Mouse (Mus musculus): Measurements from ENCODE around the gene Ctnnbl1.

Ctnnbl1 gene

DNA sequence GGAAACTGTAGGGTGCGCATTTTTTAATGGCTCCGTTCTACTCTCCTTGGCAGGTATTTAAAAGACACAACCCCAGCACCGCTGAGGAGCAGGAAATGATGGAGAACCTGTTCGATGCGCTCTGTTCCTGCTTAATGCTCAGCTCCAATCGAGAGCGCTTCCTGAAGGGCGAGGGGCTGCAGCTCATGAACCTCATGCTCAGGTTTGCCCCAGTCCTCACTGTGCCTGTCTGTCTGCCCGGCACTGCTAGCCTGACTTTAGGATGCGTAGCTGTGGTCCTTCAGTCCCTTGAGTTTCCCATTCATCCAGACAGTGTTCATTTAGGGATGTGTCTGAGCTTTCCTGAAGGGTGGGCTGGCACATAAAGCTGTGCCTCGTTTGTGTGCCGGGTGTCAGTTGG is 82.2 kb downstream of the Ctnnbl1 start:
- DNase-seq (ENCODE audit: extremely low read depth, low read depth): no peak

DNA sequence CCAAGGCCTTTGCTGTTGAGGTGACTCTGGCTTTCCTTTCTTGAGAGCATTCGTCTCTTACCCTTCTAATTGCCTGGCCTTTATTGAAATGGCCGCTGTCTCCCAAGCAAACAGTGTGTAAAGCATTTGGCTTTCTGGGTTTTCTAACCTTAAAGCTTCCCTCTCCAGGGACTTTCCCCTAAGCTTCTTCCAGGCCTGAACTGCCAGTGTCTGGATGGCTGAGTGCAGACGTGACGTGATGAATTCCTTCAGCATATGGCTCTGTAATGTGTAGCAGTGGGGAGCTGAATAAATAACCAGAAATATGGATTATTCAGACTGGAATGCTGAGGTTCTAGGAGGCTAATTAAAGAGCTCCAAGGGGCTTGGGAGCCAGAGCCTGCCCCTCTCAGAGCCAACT is 84.1 kb downstream of the Ctnnbl1 start:
- DNase-seq (ENCODE audit: extremely low read depth, low read depth): no peak

DNA sequence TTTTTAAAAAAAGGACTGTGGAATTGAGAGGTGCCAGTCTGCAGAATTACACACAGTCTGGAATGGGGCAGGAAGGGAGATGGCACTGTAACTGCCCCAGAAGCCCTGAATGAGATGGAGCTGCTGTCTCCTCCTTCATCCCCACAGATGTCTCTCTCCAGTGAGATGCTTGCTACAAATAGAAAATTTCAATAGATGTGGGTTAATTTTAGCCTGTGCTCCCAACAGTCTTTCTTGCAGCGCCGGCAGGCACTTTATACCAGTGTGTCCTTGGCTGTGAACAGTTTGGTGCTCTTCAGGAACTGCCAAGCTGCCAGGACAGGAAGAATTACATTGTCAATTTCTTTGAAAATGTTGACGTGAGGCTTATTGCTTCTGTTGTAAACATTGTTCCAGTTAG is 86.3 kb downstream of the Ctnnbl1 start:
- no peak for DNase-seq (ENCODE audit: extremely low read depth, low read depth)

DNA sequence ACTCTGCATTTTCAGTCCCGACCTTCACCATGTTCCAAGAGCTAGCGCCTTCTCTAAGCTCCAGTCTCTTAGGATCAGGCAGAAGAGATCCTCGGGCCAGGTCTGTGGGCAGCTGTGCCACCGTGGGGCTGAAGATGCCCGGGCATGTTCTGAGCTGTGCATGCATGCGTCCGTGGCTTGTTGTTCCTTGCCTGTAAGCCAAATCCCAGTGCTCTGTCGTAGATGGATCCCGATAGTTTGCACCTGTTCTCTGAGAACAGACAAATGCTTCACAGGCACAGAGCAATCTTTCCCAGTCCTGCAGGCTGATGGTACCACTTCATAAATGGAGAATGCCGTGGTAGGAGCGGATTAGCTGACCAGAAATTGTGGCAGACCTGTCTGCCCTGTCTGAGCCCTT is 87.0 kb downstream of the Ctnnbl1 start:
- no peak for DNase-seq (ENCODE audit: extremely low read depth, low read depth)

DNA sequence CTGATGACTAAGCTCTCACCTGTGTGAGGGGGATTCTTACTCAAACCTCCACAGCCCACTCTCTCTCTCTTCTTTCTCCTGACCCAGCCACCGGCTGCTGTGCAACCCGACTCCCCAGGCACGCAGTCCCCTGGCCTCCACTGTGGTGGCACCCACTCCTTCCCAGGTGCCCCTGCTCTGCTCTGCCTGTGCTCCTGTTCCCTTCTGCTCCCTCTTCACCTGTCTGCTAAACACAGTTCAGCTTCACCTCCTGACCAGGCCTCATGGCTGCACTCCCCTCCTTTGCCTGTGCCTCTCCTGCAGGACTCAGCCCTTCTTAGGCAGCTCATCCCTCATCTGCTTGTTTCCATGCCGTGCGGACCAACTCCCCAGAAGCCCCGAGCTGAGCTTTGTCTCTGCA is 92.9 kb downstream of the Ctnnbl1 start:
- DNase-seq (ENCODE audit: extremely low read depth, low read depth): no peak

DNA sequence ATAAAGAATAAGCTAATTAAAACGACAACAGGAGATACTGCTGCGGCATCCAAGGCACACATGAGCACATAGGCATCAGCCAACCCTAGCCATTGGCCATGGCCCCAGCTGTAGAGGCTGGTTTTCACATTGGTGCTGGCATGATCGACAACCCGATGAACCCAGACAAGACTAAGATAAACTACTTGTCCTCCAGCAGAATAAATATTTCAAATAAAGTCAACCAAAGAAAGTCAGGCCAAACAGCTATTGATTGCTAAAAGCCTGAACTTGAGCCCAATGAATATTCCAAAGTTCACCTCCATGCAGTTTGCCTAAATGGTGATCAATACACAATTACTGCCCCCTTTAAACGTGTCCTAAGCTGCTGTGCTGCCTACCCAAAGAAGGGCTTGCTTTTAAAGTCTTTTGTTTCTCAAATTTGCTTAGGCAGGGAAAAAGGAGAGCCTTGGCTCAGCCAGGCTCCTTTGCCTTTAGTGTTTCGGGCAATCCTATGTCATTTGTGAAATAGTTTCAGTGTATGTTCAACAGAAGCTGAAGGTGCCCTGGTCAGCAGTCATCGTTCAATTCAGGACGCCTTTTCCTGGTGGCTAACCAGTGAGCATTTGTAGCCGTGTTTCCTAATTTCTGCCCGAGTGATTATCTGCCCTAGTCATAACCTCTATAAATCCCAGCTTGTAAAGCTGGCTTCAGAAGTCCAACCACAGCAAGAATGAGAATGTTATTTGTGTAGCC is 93.6 kb downstream of the Ctnnbl1 start:
- no peak for DNase-seq (ENCODE audit: extremely low read depth, low read depth)

DNA sequence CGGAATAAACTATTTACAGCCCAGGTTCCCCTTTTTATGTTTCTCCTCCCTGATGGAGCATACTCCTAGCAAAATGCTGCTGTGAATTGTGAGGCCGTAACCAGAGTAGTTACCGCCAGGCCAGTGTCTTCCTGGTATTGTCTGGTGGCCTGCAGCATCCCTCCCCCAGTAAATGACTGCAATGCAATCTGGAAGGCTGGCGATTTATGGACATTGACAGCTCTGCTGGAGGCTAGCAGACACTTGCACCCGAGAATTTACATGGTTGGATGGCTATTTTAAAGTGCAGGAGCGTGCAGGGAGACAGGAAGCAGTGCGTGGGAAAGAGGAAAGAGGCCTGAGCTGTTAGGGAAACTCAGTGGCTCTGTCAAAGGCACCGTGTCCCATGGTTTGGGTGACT is 99.8 kb downstream of the Ctnnbl1 start:
- DNase-seq (ENCODE audit: extremely low read depth, low read depth): no peak

DNA sequence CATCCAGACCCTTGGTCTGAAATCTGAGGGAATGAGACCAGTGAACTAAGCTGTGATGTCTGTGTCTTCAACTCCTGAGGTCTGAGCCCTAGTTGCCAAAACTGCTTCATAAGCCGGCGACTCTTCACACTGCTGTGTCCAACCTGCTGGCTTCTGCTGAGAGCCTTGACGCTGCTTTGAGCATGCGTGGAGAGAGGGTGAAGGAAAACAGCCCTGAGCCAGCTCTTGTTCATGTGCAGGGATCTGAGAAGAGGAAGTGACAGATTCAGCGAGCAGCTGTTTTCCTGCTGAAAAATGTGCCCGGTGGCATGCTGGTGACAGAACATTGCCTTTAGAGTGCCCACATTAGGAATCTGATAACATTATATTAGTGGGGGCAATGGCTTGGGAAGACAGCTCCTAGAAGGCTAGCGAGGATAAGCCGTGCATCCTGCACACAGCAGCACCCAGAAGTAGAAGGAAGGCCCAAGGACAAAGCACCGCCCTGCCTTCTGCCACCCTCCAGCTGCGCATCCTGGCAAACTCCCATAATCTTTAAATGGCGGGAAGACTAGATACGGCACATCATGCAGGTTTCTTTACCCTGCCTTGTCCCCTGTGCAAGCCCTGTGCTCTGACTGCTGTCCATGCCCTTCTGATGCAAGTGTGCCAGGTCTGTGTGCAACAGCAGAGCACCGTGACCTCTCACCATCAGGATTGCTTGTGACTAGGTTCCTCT is 101.2 kb downstream of the Ctnnbl1 start:
- no peak for DNase-seq (ENCODE audit: extremely low read depth, low read depth)

DNA sequence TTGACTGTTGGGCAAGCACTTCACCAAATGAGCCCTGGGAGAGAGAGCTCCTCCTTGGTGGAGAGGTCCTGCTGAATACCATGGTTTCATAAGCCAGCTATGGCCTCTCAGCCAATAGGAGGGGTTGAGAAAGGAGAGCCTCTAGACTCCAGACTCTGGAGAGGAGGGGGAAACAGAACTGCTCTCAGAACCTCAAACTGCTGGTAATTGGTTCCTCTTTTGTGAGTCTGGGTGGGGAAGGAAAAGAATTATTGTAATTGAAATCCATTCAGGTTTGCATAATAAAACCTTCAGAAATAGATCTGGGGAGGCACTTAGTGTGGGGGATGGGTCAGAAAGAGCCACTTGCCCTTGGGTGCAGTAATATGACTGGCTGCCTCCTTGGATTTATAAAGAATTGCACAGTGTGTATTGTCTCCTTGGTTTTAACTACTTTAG is 103.5 kb downstream of the Ctnnbl1 start:
- DNase-seq (ENCODE audit: extremely low read depth, low read depth): no peak

DNA sequence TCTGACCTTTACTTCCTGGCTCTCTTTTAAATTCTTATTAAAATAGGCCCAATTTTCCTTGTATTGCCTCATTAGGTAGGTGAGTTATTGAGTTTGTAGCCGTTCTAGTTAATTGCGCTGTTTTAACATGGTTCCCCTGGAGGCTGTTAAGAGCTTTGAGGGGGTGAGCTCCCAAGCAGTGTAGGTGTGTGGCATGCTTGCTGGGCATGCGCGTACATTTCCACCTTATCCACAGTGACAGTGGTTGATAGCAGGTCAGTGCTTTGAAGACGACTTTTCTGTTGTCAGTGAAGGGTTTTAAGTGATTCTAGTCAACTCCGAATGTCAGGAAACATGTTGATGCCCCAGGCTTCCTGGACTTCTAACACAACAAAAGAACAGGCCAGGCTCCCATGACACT is 103.9 kb downstream of the Ctnnbl1 start:
- no peak for DNase-seq (ENCODE audit: extremely low read depth, low read depth)

DNA sequence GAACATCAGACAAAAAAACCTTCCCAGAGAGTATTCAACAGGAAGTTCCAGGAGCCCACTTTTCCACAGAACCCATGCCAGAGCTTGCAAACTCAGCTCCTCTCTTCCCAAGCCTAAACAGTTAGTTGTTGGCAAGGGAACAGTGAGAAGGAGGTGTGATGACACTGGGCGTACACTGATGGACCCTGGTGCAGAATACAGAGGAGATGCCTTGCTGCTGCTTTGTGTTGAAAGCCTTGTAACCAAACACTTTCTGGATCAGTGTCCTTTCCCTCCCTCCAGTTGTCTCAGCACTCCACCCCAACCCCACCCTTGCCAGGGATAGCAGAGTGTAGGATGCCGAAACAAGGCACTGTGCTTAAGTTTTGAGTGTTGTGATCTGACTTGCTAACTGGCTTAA is 107.5 kb downstream of the Ctnnbl1 start:
- DNase-seq (ENCODE audit: extremely low read depth, low read depth): no peak

DNA sequence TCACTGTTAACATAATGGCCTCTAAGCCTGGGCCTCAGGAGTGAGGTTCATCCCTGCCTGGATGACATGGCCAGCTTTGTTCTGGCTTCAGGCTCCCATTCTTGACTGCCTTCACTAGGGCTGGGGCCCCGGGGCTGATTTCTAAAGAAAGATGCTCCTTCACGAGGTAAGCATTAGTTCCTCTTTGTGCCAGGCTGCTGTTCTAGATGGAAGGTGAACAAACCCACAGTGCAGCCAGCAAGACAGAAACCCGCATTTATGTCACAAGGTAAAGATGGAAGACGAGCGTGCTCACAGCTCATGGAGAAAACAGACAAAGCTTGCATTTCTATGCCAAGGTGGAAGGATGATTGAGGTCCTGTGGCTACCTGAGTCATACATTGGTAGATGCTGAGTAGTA is 108.6 kb downstream of the Ctnnbl1 start:
- no peak for DNase-seq (ENCODE audit: extremely low read depth, low read depth)

DNA sequence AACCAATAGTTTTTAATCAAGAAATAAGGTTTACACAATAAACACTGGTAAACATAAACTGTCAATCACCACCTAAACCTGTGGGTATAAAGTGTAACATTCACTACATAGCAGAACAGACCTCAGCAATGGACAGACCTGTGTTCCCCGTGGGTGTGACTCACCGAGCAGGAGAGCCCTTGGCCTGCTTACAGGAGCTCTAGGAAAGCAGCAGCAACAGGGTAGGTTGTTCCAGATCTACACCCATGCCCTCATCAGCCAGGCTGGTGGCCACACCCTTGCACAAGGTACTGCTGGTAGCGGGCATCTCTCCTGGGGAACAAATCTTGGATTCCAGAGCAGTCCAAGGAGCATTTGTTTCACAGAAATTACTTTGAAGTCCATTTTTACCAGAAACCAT is 115.9 kb downstream of the Ctnnbl1 start:
- no peak for DNase-seq (ENCODE audit: extremely low read depth, low read depth)

DNA sequence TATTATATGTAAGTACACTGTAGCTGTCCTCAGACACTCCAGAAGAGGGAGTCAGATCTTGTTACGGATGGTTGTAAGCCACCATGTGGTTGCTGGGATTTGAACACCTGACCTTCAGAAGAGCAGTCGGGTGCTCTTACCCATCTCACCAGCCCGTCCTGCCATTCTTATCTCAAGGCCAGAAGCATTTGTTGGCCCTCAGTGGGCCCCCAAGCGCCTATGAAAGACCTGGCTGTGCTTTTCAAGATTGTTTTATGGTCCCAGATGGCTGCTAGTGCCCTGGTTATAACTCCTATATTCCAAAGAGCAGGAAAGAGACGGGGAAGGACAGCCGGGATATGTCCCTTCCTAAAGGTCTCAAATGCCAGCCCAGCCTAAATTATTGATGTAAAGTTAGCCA is 118.6 kb downstream of the Ctnnbl1 start:
- DNase-seq (ENCODE audit: extremely low read depth, low read depth): no peak

DNA sequence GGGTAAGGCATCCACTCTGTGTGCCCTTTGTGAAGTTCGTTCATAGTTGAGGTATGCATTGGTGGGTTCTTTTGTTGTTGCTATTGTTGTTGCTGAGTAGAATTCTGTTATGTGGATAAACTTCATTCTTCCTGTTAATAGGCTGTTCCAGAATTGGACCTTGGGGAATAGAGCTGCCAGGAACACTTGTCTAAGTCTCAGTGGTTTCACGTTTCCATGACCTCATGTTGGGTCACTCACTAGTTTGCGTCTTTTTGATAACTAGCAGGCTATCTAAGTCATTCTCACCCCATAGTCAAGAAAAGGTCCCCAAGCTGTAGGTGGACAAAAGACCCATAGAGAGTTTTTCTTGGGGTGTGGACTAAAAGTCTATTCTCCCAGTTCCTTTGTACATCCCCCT is 120.3 kb downstream of the Ctnnbl1 start:
- DNase-seq (ENCODE audit: extremely low read depth, low read depth): no peak

DNA sequence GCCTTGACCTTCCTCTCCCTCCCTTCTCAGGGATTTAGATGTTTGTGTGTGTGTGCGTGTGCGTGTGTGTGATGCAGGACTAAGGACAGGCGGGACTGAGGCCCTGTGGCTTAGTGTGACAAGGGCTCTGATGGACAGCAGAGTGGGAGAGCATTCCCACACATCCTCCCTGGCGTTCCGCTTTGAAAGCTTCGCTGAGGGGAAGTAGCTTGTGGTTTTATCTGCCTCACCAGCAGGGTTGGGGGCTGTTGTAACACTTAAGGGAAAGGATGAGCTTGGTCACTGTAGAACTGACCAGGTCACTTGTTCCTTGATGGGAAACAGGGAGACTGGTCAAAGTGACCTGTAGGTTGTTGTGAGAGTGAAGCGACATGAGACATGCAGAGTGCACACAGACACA is 121.1 kb downstream of the Ctnnbl1 start:
- DNase-seq (ENCODE audit: extremely low read depth, low read depth): no peak

DNA sequence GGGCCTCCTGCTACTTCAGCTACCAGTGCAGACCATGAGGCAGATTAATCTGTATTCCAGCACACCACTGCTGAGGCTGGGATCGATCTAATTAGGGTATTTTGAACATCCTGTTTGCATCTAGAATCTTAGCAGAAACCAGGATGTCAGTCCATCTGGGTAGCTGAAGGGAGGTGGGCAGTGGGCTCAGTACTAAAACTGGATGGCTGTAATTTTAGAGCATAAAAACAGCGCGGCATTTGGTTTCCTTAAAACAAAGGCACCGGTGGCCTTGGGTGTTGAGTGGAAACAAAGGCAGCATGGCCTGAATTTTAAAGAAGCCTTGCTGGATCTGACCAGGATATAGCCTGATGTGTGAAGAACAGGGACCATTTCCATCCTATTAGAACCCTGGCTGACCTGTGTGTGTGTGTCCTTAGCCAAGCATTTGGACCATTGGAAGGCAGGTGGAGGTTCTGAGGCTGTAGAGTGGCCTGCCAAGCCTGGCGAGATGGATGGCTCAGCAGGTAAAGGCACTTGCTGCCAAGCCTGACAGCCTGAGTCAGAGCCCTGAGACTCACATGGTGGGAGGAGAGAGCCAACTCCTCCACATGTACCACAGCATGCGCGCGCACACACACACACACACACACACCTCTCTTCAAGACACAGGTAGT is 122.0 kb downstream of the Ctnnbl1 start:
- DNase-seq (ENCODE audit: extremely low read depth, low read depth): no peak

DNA sequence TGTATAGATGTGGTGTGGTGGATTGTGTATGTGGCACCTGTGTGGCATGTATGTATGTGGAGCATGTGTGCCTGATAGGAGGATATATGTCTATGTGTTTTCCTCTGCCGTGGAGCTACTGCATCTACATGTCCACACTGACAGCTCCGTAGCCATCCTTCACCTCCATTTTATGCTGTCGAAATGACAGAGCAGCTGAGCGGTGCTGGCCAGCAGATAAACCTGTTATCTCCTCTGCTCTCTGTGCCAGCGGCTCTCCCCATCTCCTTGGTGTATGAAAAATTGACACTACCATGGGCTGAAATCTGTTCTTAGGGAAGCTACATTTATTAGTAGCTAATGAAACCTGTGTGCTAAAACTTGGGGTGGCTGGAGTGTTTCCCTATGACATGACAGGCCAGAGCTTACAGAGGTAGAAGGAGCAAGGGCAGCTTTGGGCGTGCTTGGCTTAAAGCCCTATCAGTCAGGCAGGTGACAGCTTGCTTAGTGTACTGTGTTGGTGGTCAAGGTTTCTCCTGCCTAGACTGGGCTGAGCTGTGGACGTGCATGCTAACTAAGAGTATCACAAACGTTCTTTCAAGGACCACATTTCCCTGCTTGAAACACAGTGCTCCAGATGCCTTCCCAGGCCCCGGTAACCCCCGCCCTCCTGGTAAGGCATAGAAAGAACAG is 124.2 kb downstream of the Ctnnbl1 start:
- no peak for DNase-seq (ENCODE audit: extremely low read depth, low read depth)

DNA sequence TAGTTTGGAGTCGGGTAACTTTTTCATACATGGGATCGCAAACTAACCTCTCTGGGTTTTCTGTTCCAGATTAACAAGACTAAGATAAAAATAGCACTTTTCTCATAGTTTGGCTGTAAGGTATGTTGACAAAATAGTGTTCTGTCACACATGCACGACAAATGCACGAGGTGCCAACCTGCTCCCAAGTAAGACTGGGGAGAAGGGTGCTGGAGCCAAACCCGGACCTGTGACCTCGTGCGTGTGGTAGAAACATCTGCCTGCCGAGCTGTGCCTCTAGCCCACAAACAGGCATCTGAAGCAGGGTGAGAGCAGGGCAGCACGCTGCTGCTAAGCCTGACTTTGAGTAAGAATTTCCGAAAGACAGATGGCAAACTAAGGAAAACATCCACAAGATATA is 125.1 kb downstream of the Ctnnbl1 start:
- DNase-seq (ENCODE audit: extremely low read depth, low read depth): no peak

DNA sequence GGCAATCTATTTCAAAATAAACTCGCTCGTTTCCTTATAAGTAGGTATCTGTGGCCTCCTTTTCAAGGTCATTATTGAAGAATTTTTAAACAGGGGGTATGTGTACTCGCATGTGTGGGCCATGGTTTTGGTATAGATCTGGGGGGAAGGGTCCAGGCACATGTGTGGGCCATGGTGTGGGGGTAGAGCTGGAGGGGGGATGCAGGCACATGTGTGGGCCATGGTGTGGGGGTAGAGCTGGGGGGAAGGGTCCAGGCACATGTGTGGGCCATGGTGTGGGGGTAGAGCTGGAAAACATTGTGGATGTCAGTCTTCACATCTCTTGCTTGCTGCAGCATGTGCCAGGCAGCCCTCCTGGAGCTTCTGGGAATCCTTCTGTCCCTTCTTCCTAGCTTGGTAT is 129.9 kb downstream of the Ctnnbl1 start:
- DNase-seq (ENCODE audit: extremely low read depth, low read depth): no peak

DNA sequence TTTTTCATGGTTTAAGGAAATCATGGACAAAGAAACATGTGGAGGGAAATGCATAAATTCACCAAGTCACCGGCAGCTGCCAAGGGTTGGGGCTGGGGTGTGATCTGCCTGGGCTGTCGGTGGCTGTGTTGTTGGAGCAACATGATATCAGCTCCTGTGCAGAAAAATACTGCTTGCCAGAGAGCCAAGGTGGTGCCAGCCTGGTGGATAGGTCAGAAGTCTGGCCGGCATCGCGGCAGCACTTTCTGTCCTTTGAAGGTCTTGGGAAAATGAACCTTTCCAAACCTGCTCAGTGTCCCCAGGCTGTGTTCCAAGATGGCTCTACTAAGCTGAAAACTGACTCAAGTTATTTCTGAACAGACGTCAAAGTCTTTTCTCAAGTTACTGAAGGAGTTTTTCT is 133.0 kb downstream of the Ctnnbl1 start:
- no peak for DNase-seq (ENCODE audit: extremely low read depth, low read depth)

DNA sequence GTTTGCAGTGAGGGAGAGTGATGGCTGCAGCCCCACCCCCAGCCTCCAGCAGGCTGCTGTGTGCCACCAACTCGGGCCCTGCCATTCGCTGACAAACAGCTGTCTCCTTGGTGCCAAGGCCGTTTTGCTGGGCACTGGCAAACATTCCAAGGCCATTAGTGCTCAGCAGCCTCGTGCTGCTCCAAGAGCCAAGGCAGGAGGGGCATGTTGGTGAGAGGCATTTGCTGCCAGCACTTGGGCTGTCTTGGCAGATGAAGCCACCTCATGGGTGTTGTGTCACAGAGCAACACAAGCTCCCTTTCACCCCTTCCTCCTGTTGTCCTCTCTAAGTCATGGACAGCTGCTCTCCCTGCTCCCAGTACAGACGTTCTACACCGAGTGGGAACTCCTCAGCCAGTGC is 136.0 kb downstream of the Ctnnbl1 start:
- DNase-seq (ENCODE audit: extremely low read depth, low read depth): no peak
